Mouse (Mus musculus): ENCODE data around the gene Vstm5. TPM values are rescaled to one million over a fixed set of nuclear protein-coding genes. Genes with fewer than 3 reads are reported as not detected.
A peak's percentile ranks its signal among the peaks of the same experiment; 100 is the strongest.
"Not testable (repeated sequence)": the region's sequence is repeated elsewhere in the genome, so short reads cannot be mapped to it uniquely, and the experiment has no call there.

Vstm5 gene
- polyA plus RNA-seq, 1 experiment = 18.9 TPM

GRCm38 (mm10) chr9:15285443-15285842 is 46.6 kb downstream of the Vstm5 start:
- H3K4me1 ChIP-seq (ENCODE audit: control insufficient read depth, insufficient read depth, low read length) = peaks cover 2% of the 10 kb centered on the region; the same call in 1 of the 2 replicates
- H3K4me3 ChIP-seq (ENCODE audit: insufficient read depth, low read length) = no peak overlapping the region
- H3K27ac ChIP-seq (ENCODE audit: insufficient read depth, low read length) = no peak overlapping the region
- TF ChIP-seq POLR2A (IDR thresholded peaks at IDR 0.05; ENCODE audit: extremely low read depth, insufficient read depth, low read length) (no peak), CTCF (IDR thresholded peaks at IDR 0.05; ENCODE audit: extremely low read depth, insufficient read depth, low read length) (no peak)

DNA sequence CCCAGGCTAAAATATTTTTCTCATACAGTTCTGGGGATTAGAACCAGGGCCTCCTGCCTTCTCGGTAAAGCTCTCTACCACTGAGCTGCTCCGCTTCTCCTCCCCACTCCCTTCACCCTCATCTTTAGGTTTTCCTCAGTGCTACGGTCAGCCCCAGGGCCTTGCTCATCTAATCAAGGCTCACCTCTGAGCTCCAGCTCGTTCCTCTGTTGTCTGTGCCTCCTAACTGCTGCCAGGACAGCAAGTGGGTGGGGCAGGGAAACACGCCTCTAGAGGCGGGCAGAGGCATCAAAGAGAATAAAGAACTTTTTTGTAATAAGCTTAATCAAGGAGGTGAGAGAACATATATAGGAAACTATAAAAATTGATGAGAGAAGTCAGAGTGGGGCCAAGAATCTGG is 49.0 kb downstream of the Vstm5 start:
- H3K4me3 ChIP-seq (ENCODE audit: insufficient read depth, low read length) = no peak overlapping the region
- TF ChIP-seq CTCF (IDR thresholded peaks at IDR 0.05; ENCODE audit: extremely low read depth, insufficient read depth, low read length) = no peak
- TF ChIP-seq POLR2A (IDR thresholded peaks at IDR 0.05; ENCODE audit: extremely low read depth, insufficient read depth, low read length) = no peak
- H3K4me1 ChIP-seq (ENCODE audit: control insufficient read depth, insufficient read depth, low read length) = no peaks in the 10 kb centered on the region
- H3K27ac ChIP-seq (ENCODE audit: insufficient read depth, low read length) = no peak overlapping the region

DNA sequence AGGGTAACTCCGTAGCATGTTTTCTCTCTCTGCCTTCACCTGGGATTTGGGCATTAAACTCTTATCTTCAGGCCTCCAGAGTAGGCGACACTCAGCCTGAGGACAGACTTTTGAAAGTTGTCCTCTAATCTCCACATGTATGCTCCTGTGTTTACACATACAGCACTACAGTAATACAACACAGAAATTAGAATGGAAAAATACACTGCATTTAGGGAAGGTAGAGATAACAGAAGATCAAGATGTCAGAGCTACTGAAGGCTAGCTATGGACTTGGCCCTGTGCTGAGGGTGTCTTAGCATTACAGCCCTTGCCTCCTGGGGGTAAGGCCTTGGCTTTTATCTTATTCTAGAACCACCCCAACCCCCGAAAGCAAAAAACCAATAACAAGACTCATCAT is 49.6 kb downstream of the Vstm5 start:
- Histone ChIP-seq H3K4me1 (ENCODE audit: control insufficient read depth, insufficient read depth, low read length) (no peaks in the 10 kb centered on the region), H3K27ac (ENCODE audit: insufficient read depth, low read length) (no peak overlapping the region)
- no peak for TF ChIP-seq CTCF (IDR thresholded peaks at IDR 0.05; ENCODE audit: extremely low read depth, insufficient read depth, low read length)
- no peak for TF ChIP-seq POLR2A (IDR thresholded peaks at IDR 0.05; ENCODE audit: extremely low read depth, insufficient read depth, low read length)

GRCm38 (mm10) chr9:15289251-15289650 is 50.4 kb downstream of the Vstm5 start:
- no peak overlapping the region for H3K4me3 ChIP-seq (ENCODE audit: insufficient read depth, low read length)
- TF ChIP-seq CTCF (IDR thresholded peaks at IDR 0.05; ENCODE audit: extremely low read depth, insufficient read depth, low read length) (no peak), POLR2A (IDR thresholded peaks at IDR 0.05; ENCODE audit: extremely low read depth, insufficient read depth, low read length) (no peak)
- H3K27ac ChIP-seq (ENCODE audit: insufficient read depth, low read length) = no peak overlapping the region

More for the DNA sequence above, 49.6 kb downstream of the Vstm5 start:
- H3K4me3 ChIP-seq (ENCODE audit: insufficient read depth, low read length) = no peak overlapping the region

DNA sequence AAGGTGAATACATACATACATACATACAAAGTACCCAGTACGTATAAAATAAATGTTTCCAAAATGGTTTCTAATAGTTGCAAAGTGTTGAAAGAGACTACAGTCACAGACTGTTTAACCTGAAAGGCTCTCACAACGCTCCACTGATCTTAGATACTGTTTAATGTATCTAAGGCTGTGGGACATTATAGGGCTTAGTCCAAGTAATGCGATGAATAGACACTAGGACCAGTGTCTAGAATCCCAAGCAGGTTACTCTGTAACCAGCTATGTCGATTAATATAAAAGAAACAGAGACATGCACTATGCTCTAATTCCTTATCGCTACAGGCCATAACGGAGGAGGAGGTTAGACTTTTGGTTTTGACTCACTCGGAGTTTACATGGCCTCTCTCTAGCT is 58.3 kb downstream of the Vstm5 start:
- H3K4me1 ChIP-seq (ENCODE audit: control insufficient read depth, insufficient read depth, low read length) = no peaks in the 10 kb centered on the region
- TF ChIP-seq POLR2A (IDR thresholded peaks at IDR 0.05; ENCODE audit: extremely low read depth, insufficient read depth, low read length) (no peak), CTCF (IDR thresholded peaks at IDR 0.05; ENCODE audit: extremely low read depth, insufficient read depth, low read length) (no peak)
- H3K27ac ChIP-seq (ENCODE audit: insufficient read depth, low read length) = no peak overlapping the region
- H3K4me3 ChIP-seq (ENCODE audit: insufficient read depth, low read length) = no peak overlapping the region

More at GRCm38 (mm10) chr9:15289251-15289650, 50.4 kb downstream of the Vstm5 start:
- H3K4me1 ChIP-seq (ENCODE audit: control insufficient read depth, insufficient read depth, low read length) = no peaks in the 10 kb centered on the region

- Histone ChIP-seq H3K4me3 (ENCODE audit: insufficient read depth, low read length) (no peak overlapping the region), H3K27ac (ENCODE audit: insufficient read depth, low read length) (no peak overlapping the region), H3K4me1 (ENCODE audit: control insufficient read depth, insufficient read depth, low read length) (no peaks in the 10 kb centered on the region)
- no peak for TF ChIP-seq POLR2A (IDR thresholded peaks at IDR 0.05; ENCODE audit: extremely low read depth, insufficient read depth, low read length)
- TF ChIP-seq CTCF (IDR thresholded peaks at IDR 0.05; ENCODE audit: extremely low read depth, insufficient read depth, low read length) = no peak
These were observed 59.6 kb downstream of the Vstm5 start for GRCm38 (mm10) chr9:15298451-15298850.

DNA sequence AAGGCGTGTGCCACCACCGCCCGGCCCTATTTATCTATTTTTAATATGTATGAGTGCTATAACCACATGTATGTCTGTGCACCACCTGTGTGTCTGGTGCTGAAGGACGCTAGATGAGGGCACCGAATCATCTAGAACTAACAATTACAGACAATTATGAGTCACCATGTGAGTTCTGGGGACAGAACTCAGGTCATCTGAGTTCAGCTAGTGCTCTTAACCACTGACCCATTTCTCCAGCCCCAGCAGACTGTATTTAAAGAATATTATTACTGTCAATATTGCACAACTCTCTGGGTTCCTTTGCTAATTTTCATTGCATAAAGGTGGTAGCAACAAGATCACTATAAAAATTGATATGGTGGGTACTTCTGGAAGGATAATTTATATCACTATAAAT is 61.2 kb downstream of the Vstm5 start:
- H3K4me3 ChIP-seq (ENCODE audit: insufficient read depth, low read length) = no peak overlapping the region
- H3K4me1 ChIP-seq (ENCODE audit: control insufficient read depth, insufficient read depth, low read length) = no peaks in the 10 kb centered on the region
- H3K27ac ChIP-seq (ENCODE audit: insufficient read depth, low read length) = no peak overlapping the region
- TF ChIP-seq POLR2A (IDR thresholded peaks at IDR 0.05; ENCODE audit: extremely low read depth, insufficient read depth, low read length) (no peak), CTCF (IDR thresholded peaks at IDR 0.05; ENCODE audit: extremely low read depth, insufficient read depth, low read length) (no peak)

- Histone ChIP-seq H3K4me3 (ENCODE audit: insufficient read depth, low read length) (no peak overlapping the region; the same call in 1 of the 2 replicates), H3K27ac (ENCODE audit: insufficient read depth, low read length) (peak overlapping the region; percentile 64)
- TF ChIP-seq CTCF (IDR thresholded peaks at IDR 0.05; ENCODE audit: extremely low read depth, insufficient read depth, low read length) (no peak), POLR2A (IDR thresholded peaks at IDR 0.05; ENCODE audit: extremely low read depth, insufficient read depth, low read length) (no peak)
These were observed 62.6 kb downstream of the Vstm5 start for GRCm38 (mm10) chr9:15301399-15301798.

GRCm38 (mm10) chr9:15302006-15302405 is 63.2 kb downstream of the Vstm5 start:
- H3K27ac ChIP-seq (ENCODE audit: insufficient read depth, low read length); H3K4me1 ChIP-seq (ENCODE audit: control insufficient read depth, insufficient read depth, low read length); H3K4me3 ChIP-seq (ENCODE audit: insufficient read depth, low read length): not testable (repeated sequence)

More at GRCm38 (mm10) chr9:15301399-15301798, 62.6 kb downstream of the Vstm5 start:
- no peaks in the 10 kb centered on the region for H3K4me1 ChIP-seq (ENCODE audit: control insufficient read depth, insufficient read depth, low read length)

DNA sequence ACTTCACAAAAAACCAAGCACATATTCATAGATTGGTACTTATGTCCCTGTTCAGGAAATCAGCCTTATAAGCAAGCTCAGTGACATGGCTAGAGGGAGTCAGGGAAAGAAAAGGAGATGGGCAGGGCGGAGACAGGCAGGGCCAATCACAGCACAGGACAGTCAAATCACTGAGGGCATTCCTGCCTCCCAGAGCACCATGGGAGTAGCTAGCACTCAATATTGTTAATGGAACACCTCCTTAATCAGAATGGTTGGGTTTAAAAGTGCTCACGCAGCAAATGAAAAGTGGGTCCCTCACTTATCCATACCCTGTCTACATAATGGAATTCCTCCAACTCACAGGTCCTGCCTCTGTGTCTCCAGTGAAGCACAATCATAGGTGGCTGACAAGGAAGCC is 64.0 kb downstream of the Vstm5 start:
- TF ChIP-seq CTCF (IDR thresholded peaks at IDR 0.05; ENCODE audit: extremely low read depth, insufficient read depth, low read length) (no peak), POLR2A (IDR thresholded peaks at IDR 0.05; ENCODE audit: extremely low read depth, insufficient read depth, low read length) (no peak)
- Histone ChIP-seq H3K4me3 (ENCODE audit: insufficient read depth, low read length) (no peak overlapping the region), H3K4me1 (ENCODE audit: control insufficient read depth, insufficient read depth, low read length) (peaks cover 3% of the 10 kb centered on the region; the same call in 1 of the 2 replicates), H3K27ac (ENCODE audit: insufficient read depth, low read length) (no peak overlapping the region)
